Mouse (Mus musculus) small intestine, adult 2 months (tissue): Measurements from ENCODE around the gene Omt2b.

Experiments used
- CTCF ChIP-seq: fragments of 200-500 bp; IDR thresholded peaks from 2 replicates; pipeline ENCODE4 v1.5.1; 2012; ENCODE audit warnings: low read depth, mild to moderate bottlenecking, control low read depth, inconsistent platforms, low read length, moderate library complexity, mixed read lengths; ENCODE audit not compliant: insufficient replicate concordance, insufficient read length; ENCODE audit errors: extremely low read depth
- POLR2A ChIP-seq: fragments of 200-500 bp; IDR thresholded peaks from 2 replicates; pipeline ENCODE4 v1.6.1; 2012; ENCODE audit warnings: low read depth, mild to moderate bottlenecking, control low read depth, inconsistent platforms, low read length, moderate library complexity

DNA sequence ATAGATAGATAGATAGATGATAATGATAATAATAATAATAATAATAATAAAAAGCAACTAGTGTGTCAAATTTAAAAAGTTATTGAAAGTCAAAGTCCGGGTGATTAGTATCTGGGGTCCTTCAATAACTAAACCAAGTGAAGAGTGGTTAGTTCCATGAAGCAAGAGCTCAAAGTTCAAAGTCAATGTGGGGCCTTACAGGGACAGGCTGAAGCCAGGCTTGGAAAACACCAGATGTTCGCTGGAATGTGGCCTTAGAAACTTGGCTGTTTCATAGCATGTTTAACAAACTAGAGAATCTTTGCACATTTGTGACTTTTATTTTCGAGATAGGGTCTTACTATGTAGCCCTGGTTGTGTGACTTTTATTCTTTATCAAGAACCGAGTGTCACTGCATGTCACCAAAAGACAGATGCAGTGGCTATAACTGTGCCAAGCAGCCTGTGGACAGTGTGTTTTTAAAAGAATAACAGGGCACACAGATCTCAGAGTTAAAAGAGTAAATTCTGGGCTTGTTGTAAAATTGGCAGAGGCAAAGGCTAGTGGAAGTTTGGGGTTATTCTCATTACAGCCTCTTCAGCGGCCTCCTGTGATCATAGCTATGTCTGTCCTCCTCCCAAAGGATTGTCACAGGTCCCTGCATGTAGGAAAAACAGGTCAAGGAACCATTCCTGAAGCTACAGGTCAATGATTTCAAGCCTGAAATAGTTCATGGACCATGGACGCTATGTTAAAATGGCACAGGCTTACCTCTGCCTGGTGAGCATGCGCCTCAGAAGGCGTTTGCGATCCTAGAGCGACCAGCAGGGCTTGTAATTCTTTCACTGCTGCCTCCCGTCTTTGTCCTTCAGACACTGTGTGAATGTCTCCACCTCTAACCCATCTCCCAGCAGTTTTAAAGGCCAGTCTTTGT, 27.5 kb downstream of the Omt2b start:
- no peak for TF ChIP-seq CTCF
- no peak for TF ChIP-seq POLR2A
